28 mouse cellular contexts compared by ENCODE assay signal in the genomic region with DNA sequence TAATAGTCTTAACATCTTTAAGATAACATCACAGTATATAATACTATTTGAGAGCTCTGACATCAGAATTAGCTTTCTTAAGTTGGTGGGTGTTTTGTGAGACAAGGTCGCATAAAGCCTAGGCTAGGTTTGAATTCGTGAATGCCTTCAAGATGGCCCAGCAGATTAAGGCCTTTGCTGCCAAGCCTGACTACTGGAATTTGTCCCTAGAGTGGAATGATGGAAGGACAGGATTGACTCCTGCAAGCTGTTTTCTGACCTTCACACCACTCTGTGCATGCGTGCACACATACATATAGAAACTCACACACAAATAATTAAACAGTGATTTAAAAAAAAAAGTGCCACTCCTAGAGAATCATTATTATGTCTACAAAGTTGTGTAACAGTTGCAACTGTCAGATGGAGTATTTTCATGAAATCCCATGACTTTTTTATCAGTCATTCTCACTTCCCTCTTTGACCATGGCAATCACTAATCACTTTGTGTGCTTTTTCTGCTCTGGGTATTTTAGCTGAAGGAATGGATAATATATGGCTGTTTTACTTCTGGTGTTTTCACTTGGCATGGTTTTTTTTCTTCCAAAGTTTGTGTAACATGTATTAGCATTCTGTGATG. TPM values are rescaled to one million over a fixed set of nuclear protein-coding genes. Genes with fewer than 3 reads are reported as not detected.
DNase-seq lines count a peak whose midpoint lies in the region; ATAC-seq and TF ChIP-seq lines count a peak whose summit lies in the region.
"Had no signal": no experiment of that assay in that cellular context is flagged by ENCODE, and none has a peak within 500 bp of the region (broad histone marks: within the 10 kb centered on the region; RNA-seq: fewer than 3 reads in every experiment).

No protein-coding gene starts in this region.

- H3K4me1 ChIP-seq in heart, embryonic 13.5 days: peaks cover 62% of the 10 kb centered on the region
- peaks cover 9% of the 10 kb centered on the region for H3K4me1 ChIP-seq in bone marrow macrophage, adult 2 months (ENCODE audit: control insufficient read depth, insufficient read depth, low read length)
- H3K4me1 ChIP-seq in hindbrain, embryonic 14.5 days (replicated peaks; ENCODE audit: control insufficient read depth, insufficient read depth, low read length): peaks cover 26% of the 10 kb centered on the region

- 39% methylated on average over 3 of the region's 3 CpGs for WGBS in heart, embryonic 13.5 days
- 77% methylated on average over 3 of the region's 3 CpGs for WGBS in hindbrain, embryonic 14.5 days

- H3K4me3 ChIP-seq in heart, embryonic 13.5 days: no peak overlapping the region
- peak overlapping the region; percentile 16; the same call in 1 of the 2 replicates for H3K4me3 ChIP-seq in bone marrow macrophage, adult 2 months (ENCODE audit: insufficient read depth, low read length)
- no peak overlapping the region for H3K4me3 ChIP-seq in hindbrain, embryonic 14.5 days (replicated peaks; ENCODE audit: low read length)
- H3K4me3 ChIP-seq: embryonic facial prominence, embryonic 15.5 days; forebrain, embryonic 15.5 days; heart, embryonic 10.5 days; hindbrain, embryonic 15.5 days; limb, embryonic 15.5 days; liver, embryonic 15.5 days; midbrain, embryonic 12.5 days; neural tube, embryonic 12.5 days had no signal

- TF ChIP-seq CTCF in bone marrow macrophage, adult 2 months (IDR thresholded peaks at IDR 0.05; ENCODE audit: low read depth, low read length): no peak

- no peaks in the 10 kb centered on the region for H3K27me3 ChIP-seq in heart, embryonic 13.5 days (replicated peaks)
- H3K27me3 ChIP-seq in hindbrain, embryonic 14.5 days (ENCODE audit: control insufficient read depth, insufficient read depth, low read length): no peaks in the 10 kb centered on the region
- H3K27me3 ChIP-seq: embryonic facial prominence, embryonic 15.5 days; forebrain, embryonic 15.5 days; hindbrain, embryonic 15.5 days; limb, embryonic 15.5 days; liver, embryonic 15.5 days; midbrain, embryonic 12.5 days; neural tube, embryonic 12.5 days had no signal

- no peaks in the 10 kb centered on the region for H3K9me3 ChIP-seq in heart, embryonic 13.5 days
- no peaks in the 10 kb centered on the region for H3K9me3 ChIP-seq in hindbrain, embryonic 14.5 days (ENCODE audit: control insufficient read depth, low read length)
- H3K9me3 ChIP-seq: embryonic facial prominence, embryonic 15.5 days; forebrain, embryonic 15.5 days; heart, embryonic 10.5 days; hindbrain, embryonic 15.5 days; limb, embryonic 15.5 days; liver, embryonic 15.5 days; midbrain, embryonic 12.5 days; neural tube, embryonic 12.5 days had no signal

- no peak for ATAC-seq in heart, embryonic 13.5 days (ENCODE audit: extremely low read depth, insufficient number of reproducible peaks, low FRiP score, low TSS enrichment)
- peak; percentile 21; the same call in 1 of the 2 replicates for ATAC-seq in megakaryocyte progenitor cell, adult 5-6 weeks (replicated peaks; ENCODE audit: poor library complexity)
- ATAC-seq in hindbrain, embryonic 14.5 days (ENCODE audit: low FRiP score): no peak
- ATAC-seq: forebrain, embryonic 15.5 days had no signal

- no peak overlapping the region for H3K9ac ChIP-seq in heart, embryonic 13.5 days
- no peak overlapping the region for H3K9ac ChIP-seq in hindbrain, embryonic 14.5 days
- H3K9ac ChIP-seq: embryonic facial prominence, embryonic 15.5 days; forebrain, embryonic 15.5 days; hindbrain, embryonic 15.5 days; limb, embryonic 15.5 days; liver, embryonic 15.5 days; midbrain, embryonic 12.5 days; neural tube, embryonic 12.5 days had no signal

- H3K27ac ChIP-seq in heart, embryonic 13.5 days (replicated peaks): 0 out of 2 replicates have a peak overlapping the region, but pooled peaks have one; percentile 28
- peak overlapping the region; percentile 95 for H3K27ac ChIP-seq in bone marrow macrophage, adult 2 months (ENCODE audit: insufficient read depth, low read depth, low read length)
- no peak overlapping the region for H3K27ac ChIP-seq in hindbrain, embryonic 14.5 days
- H3K27ac ChIP-seq: embryonic facial prominence, embryonic 15.5 days; forebrain, embryonic 15.5 days; heart, embryonic 10.5 days; hindbrain, embryonic 15.5 days; limb, embryonic 15.5 days; liver, embryonic 15.5 days; midbrain, embryonic 12.5 days; neural tube, embryonic 12.5 days had no signal

- intact Hi-C loops in heart, postnatal 36 days (cut with DNase I): no loop called here

- peaks cover 12% of the 10 kb centered on the region for H3K36me3 ChIP-seq in heart, embryonic 13.5 days
- H3K36me3 ChIP-seq in hindbrain, embryonic 14.5 days (replicated peaks; ENCODE audit: control insufficient read depth, insufficient read depth): peaks cover 8% of the 10 kb centered on the region

- no peak for DNase-seq in heart, postnatal 36 days
- DNase-seq in A20 (ENCODE audit: low read depth, low spot score): peak; percentile 48
- no peak for DNase-seq in spleen, postnatal 14 days (ENCODE audit: low spot score in 2 of 2)
- no peak for DNase-seq in hindbrain, embryonic 14.5 days (ENCODE audit: low spot score)
- DNase-seq: adrenal gland, postnatal 14 days; B cell, adult 2 months; cerebellum, adult 8-10 months; cerebellum, postnatal 36 days; gastrocnemius, postnatal 10 days; heart, postnatal 4 days; kidney, adult 8-10 months; kidney, postnatal 14 days; left cerebral cortex, postnatal 4 days; lung, postnatal 4 days; right cerebral cortex, postnatal 25 days; thymus, adult 18-20 months; thymus, postnatal 36 days had no signal

- no peak overlapping the region for H3K4me2 ChIP-seq in heart, embryonic 13.5 days
- H3K4me2 ChIP-seq in hindbrain, embryonic 14.5 days (replicated peaks): no peak overlapping the region
- H3K4me2 ChIP-seq: embryonic facial prominence, embryonic 15.5 days; forebrain, embryonic 15.5 days; hindbrain, embryonic 15.5 days; limb, embryonic 15.5 days; liver, embryonic 15.5 days; midbrain, embryonic 12.5 days; neural tube, embryonic 12.5 days had no signal

- TF ChIP-seq POLR2A in bone marrow macrophage, adult 2 months (IDR thresholded peaks at IDR 0.05; ENCODE audit: borderline replicate concordance, low read depth, low read length): no peak

RNA-seq across cellular contexts. Expression of gene Arf4, which starts 5.2 kb away (rescaled TPM):
- polyA plus RNA-seq in heart, embryonic 13.5 days (2015; fragmentation: Nextera tagmentation; extraction: Ambion mirVana): 440 and 447 TPM in 2 replicates
- 10 to 100 TPM; 66.7 to 78.0 TPM for total RNA-seq in heart, postnatal 36 days (2021)
- polyA plus RNA-seq in bone marrow macrophage, adult 2 months (2012; ENCODE audit: insufficient read depth, insufficient read length, missing spikeins): 151 and 154 TPM in 2 replicates
- 361 and 398 TPM in 2 replicates for total RNA-seq in megakaryocyte progenitor cell, adult 5-6 weeks (2015)
- total RNA-seq in megakaryocyte progenitor cell, adult 5-6 weeks (2017): 88.2 and 105 TPM in 2 replicates
- polyA plus RNA-seq in hindbrain, embryonic 14.5 days (2014; fragmentation: Nextera tagmentation; extraction: Ambion mirVana): 549 and 555 TPM in 2 replicates

RNA-seq across cellular contexts. Expression of gene Pde12, which starts 26.6 kb away (rescaled TPM):
- 7.5 and 7.6 TPM in 2 replicates for polyA plus RNA-seq in heart, embryonic 13.5 days (2015; fragmentation: Nextera tagmentation; extraction: Ambion mirVana)
- total RNA-seq in heart, postnatal 36 days (2021): 1 to 10 TPM; 4.5 to 4.6 TPM
- polyA plus RNA-seq in bone marrow macrophage, adult 2 months (2012; ENCODE audit: insufficient read depth, insufficient read length, missing spikeins): 3.8 and 4.0 TPM in 2 replicates
- total RNA-seq in megakaryocyte progenitor cell, adult 5-6 weeks (2015): 15.4 and 15.8 TPM in 2 replicates
- total RNA-seq in megakaryocyte progenitor cell, adult 5-6 weeks (2017): 12.3 and 13.6 TPM in 2 replicates
- polyA plus RNA-seq in hindbrain, embryonic 14.5 days (2014; fragmentation: Nextera tagmentation; extraction: Ambion mirVana): 12.7 and 13.5 TPM in 2 replicates

RNA-seq across cellular contexts. Expression of gene Dnah12, which starts 50.0 kb away (rescaled TPM):
- polyA plus RNA-seq in heart, embryonic 13.5 days (2015; fragmentation: Nextera tagmentation; extraction: Ambion mirVana): 0.01 TPM in 2 replicates
- under 1 TPM; 0.03 TPM for total RNA-seq in heart, postnatal 36 days (2021)
- 0.04 TPM in 1 of 2 replicates, not detected in the other for polyA plus RNA-seq in bone marrow macrophage, adult 2 months (2012; ENCODE audit: insufficient read depth, insufficient read length, missing spikeins)
- total RNA-seq in megakaryocyte progenitor cell, adult 5-6 weeks (2015): 0.49 and 0.64 TPM in 2 replicates
- total RNA-seq in megakaryocyte progenitor cell, adult 5-6 weeks (2017): 0.21 and 0.47 TPM in 2 replicates
- 0.03 and 0.10 TPM in 2 replicates for polyA plus RNA-seq in hindbrain, embryonic 14.5 days (2014; fragmentation: Nextera tagmentation; extraction: Ambion mirVana)
- total RNA-seq: adrenal gland, postnatal 14 days; gastrocnemius, postnatal 10 days had no signal
- polyA plus RNA-seq: midbrain, embryonic 12.5 days had no signal
